Mouse (Mus musculus) myocyte (in vitro differentiated cells): Measurements from ENCODE around the gene Foxd4. TPM values are rescaled to one million over a fixed set of nuclear protein-coding genes. Genes with fewer than 3 reads are reported as not detected.

Source experiments
- H3K27me3 ChIP-seq: one replicate; pipeline ENCODE4 v1.6.1; 2011; ENCODE audit not compliant: control insufficient read depth, insufficient read depth, insufficient read length
- H3K36me3 ChIP-seq: one replicate; pipeline ENCODE4 v1.6.1; 2011; ENCODE audit not compliant: control insufficient read depth, insufficient read depth
- H3K4me2 ChIP-seq: one replicate; pipeline ENCODE4 v1.6.1; 2011; ENCODE audit warnings: low read depth, control low read depth
- H3K4me3 ChIP-seq: one replicate; pipeline ENCODE4 v1.5.1; 2011; ENCODE audit warnings: mild to moderate bottlenecking, control low read depth, moderate library complexity
- H3K79me2 ChIP-seq: one replicate; pipeline ENCODE4 v1.6.1; 2011; ENCODE audit not compliant: control insufficient read depth, insufficient read depth
- H3ac ChIP-seq: one replicate; pipeline ENCODE4 v1.6.1; 2011; ENCODE audit not compliant: control insufficient read depth, insufficient read length
- CEBPB ChIP-seq: IDR thresholded peaks from 2 replicates; pipeline ENCODE4 v1.6.1; 2011; ENCODE audit warnings: mild to moderate bottlenecking, moderate library complexity; ENCODE audit not compliant: poor library complexity, insufficient read depth, severe bottlenecking
- E2F4 ChIP-seq: IDR thresholded peaks from one replicate; pipeline ENCODE4 v1.6.1; 2011; ENCODE audit warnings: mild to moderate bottlenecking, control low read depth, moderate library complexity; ENCODE audit not compliant: insufficient read depth
- MAX ChIP-seq: IDR thresholded peaks from one replicate; pipeline ENCODE4 v1.6.1; 2011; ENCODE audit warnings: low read depth, mild to moderate bottlenecking, control low read depth
- MYOD1 ChIP-seq, 3 experiments: IDR thresholded peaks; one replicate each; pipeline ENCODE4 v1.6.1; 2011; ENCODE audit warnings: control low read depth in 2 of 3, low read depth in 2 of 3, mild to moderate bottlenecking in 2 of 3, moderate library complexity in 1 of 3; ENCODE audit not compliant: insufficient read length in 2 of 3, control insufficient read depth in 1 of 3
- MYOG ChIP-seq, 3 experiments: IDR thresholded peaks; one replicate each; pipeline ENCODE4 v1.6.1; 2011; ENCODE audit warnings: control low read depth in 2 of 3, low read depth in 2 of 3, mild to moderate bottlenecking in 2 of 3; ENCODE audit not compliant: insufficient read length in 2 of 3, control insufficient read depth in 1 of 3, insufficient read depth in 1 of 3
- POLR2A ChIP-seq: IDR thresholded peaks from one replicate; pipeline ENCODE4 v1.6.1; 2011; ENCODE audit warnings: low read depth, mild to moderate bottlenecking, control low read depth, moderate library complexity; ENCODE audit not compliant: insufficient read length
- POLR2AphosphoS2 ChIP-seq: IDR thresholded peaks from one replicate; pipeline ENCODE4 v1.6.1; 2011; ENCODE audit warnings: low read depth, control low read depth; ENCODE audit not compliant: insufficient read length
- REST ChIP-seq: IDR thresholded peaks from one replicate; pipeline ENCODE4 v1.6.1; 2011; ENCODE audit warnings: mild to moderate bottlenecking, control low read depth, moderate library complexity; ENCODE audit not compliant: insufficient read depth, insufficient read length
- SRF ChIP-seq: IDR thresholded peaks from one replicate; pipeline ENCODE4 v1.6.1; 2011; ENCODE audit warnings: low read depth; ENCODE audit not compliant: control insufficient read depth, insufficient read length
- TCF12 ChIP-seq: IDR thresholded peaks from one replicate; pipeline ENCODE4 v1.6.1; 2011; ENCODE audit warnings: mild to moderate bottlenecking, control low read depth; ENCODE audit not compliant: poor library complexity, insufficient read depth, severe bottlenecking
- TCF3 ChIP-seq: IDR thresholded peaks from one replicate; pipeline ENCODE4 v1.6.1; 2011; ENCODE audit warnings: low read depth, control low read depth; ENCODE audit not compliant: insufficient read length
- USF1 ChIP-seq: IDR thresholded peaks from one replicate; pipeline ENCODE4 v1.6.1; 2011; ENCODE audit warnings: low read depth, mild to moderate bottlenecking, control low read depth, moderate library complexity
- polyA plus RNA-seq: library from polyadenylated mRNA; unstranded; fragments of >200 nt; fragmentation: generic; extraction: Trizol; gene quantifications from one replicate; pipeline ENCODE4 v1.2.1, GENCODE M21; 2012; ENCODE audit warnings: missing spikeins

Foxd4 gene
- polyA plus RNA-seq, 1 experiment = not detected

DNA sequence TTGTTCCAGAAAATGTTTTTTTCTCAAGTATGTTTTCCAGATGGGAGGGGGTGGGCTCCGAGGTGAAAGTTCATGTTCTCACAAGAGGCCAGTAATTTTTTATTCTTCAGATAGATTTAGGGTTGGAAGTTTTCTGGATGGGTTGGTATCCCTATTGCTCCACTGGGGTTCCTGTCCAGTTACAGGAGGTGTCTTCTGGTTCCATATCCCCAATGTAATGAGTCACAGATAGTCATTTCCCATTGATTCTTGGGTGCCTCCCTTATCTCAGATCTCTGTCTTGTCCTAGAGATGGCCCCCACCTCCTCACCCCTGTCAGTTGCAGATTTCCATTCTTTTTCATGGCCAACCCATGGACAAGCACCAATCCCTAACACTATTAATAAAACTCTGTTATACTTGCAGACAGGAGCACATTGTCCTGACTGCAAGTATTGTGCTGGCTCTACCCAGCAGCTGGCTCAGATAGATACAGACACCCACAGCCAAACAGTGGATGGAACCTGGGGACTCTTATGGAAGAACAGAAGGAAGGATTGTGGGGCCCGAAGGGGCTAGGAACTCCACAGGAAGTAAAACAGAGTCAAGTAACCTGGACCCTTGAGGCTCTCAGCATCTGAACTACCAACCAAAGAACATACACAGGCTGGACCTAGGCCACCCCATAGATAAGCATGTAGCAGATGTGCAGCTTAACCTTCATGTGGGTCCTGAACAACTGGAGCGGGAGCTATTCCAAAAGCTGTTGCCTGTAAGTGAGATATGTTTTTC lies 7.6 kb upstream of the Foxd4 start:
- H3K4me3 ChIP-seq = no peak overlapping the region
- no peaks in the 10 kb centered on the region for H3K36me3 ChIP-seq
- no peaks in the 10 kb centered on the region for H3K79me2 ChIP-seq
- H3K4me2 ChIP-seq = no peak overlapping the region
- no peak for TF ChIP-seq MYOD1 (IDR thresholded peaks at IDR 0.05; ENCODE audit: control insufficient read depth in 1 of 3, insufficient read length in 2 of 3, low read depth in 2 of 3)
- TF ChIP-seq USF1 = no peak
- TF ChIP-seq SRF = no peak
- no peak for TF ChIP-seq TCF3
- no peak for TF ChIP-seq POLR2AphosphoS2
- no peak for TF ChIP-seq POLR2A
- no peak for TF ChIP-seq REST
- no peak for TF ChIP-seq MYOG (IDR thresholded peaks at IDR 0.05; ENCODE audit: control insufficient read depth in 1 of 3, insufficient read depth in 1 of 3, insufficient read length in 2 of 3, low read depth in 2 of 3)
- no peak for TF ChIP-seq E2F4
- TF ChIP-seq MAX = no peak
- TF ChIP-seq TCF12 = no peak
- TF ChIP-seq CEBPB = no peak
- no peak overlapping the region for H3ac ChIP-seq
- H3K27me3 ChIP-seq = no peaks in the 10 kb centered on the region

GRCm38 (mm10) chr19:24907655-24908054 lies 6.7 kb upstream of the Foxd4 start:
- TF ChIP-seq TCF12 (no peak), REST (no peak), E2F4 (no peak), POLR2A (no peak), TCF3 (no peak), USF1 (no peak), MYOG (IDR thresholded peaks at IDR 0.05; ENCODE audit: control insufficient read depth in 1 of 3, insufficient read depth in 1 of 3, insufficient read length in 2 of 3, low read depth in 2 of 3) (no peak), CEBPB (no peak), SRF (no peak), MYOD1 (IDR thresholded peaks at IDR 0.05; ENCODE audit: control insufficient read depth in 1 of 3, insufficient read length in 2 of 3, low read depth in 2 of 3) (no peak), POLR2AphosphoS2 (no peak), MAX (no peak)
- no peaks in the 10 kb centered on the region for H3K36me3 ChIP-seq
- H3K4me2 ChIP-seq = no peak overlapping the region
- H3K27me3 ChIP-seq = no peaks in the 10 kb centered on the region
- H3ac ChIP-seq = no peak overlapping the region
- H3K4me3 ChIP-seq = no peak overlapping the region
- H3K79me2 ChIP-seq = no peaks in the 10 kb centered on the region

DNA sequence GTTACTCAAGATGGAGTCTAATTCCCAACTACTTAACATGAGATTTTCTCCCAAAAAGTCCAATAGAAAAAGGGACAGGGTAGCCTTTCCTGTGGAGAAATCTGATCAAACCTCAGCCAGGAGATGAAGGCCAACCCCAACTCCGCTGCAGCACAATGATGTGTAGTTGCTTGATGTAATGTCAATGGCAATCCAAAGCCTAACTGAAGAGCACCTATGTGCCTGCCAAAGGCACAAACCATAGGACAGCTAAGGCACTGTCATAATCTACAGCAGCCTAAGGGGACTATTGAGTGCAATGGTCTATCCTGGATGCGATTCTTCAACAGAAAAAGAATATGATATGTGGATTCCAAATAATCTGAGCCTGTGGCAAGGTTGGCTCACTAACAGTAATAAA lies 1.8 kb upstream of the Foxd4 start:
- no peak overlapping the region for H3ac ChIP-seq
- no peak overlapping the region for H3K4me3 ChIP-seq
- no peaks in the 10 kb centered on the region for H3K36me3 ChIP-seq
- TF ChIP-seq REST = no peak
- TF ChIP-seq MYOG (IDR thresholded peaks at IDR 0.05; ENCODE audit: control insufficient read depth in 1 of 3, insufficient read depth in 1 of 3, insufficient read length in 2 of 3, low read depth in 2 of 3) = no peak
- TF ChIP-seq E2F4 = no peak
- no peak for TF ChIP-seq SRF
- TF ChIP-seq CEBPB = no peak
- TF ChIP-seq TCF12 = no peak
- TF ChIP-seq POLR2A = no peak
- TF ChIP-seq TCF3 = no peak
- no peak for TF ChIP-seq MYOD1 (IDR thresholded peaks at IDR 0.05; ENCODE audit: control insufficient read depth in 1 of 3, insufficient read length in 2 of 3, low read depth in 2 of 3)
- TF ChIP-seq POLR2AphosphoS2 = no peak
- no peak for TF ChIP-seq MAX
- no peak for TF ChIP-seq USF1
- no peaks in the 10 kb centered on the region for H3K79me2 ChIP-seq
- no peak overlapping the region for H3K4me2 ChIP-seq
- peaks cover 22% of the 10 kb centered on the region for H3K27me3 ChIP-seq

GRCm38 (mm10) chr19:24902256-24902655 lies 1.3 kb upstream of the Foxd4 start:
- Histone ChIP-seq H3K79me2 (no peaks in the 10 kb centered on the region), H3K4me2 (no peak overlapping the region), H3K27me3 (peaks cover 28% of the 10 kb centered on the region), H3ac (no peak overlapping the region), H3K4me3 (no peak overlapping the region), H3K36me3 (no peaks in the 10 kb centered on the region)
- TF ChIP-seq TCF3 (no peak), POLR2AphosphoS2 (no peak), MYOG (IDR thresholded peaks at IDR 0.05; ENCODE audit: control insufficient read depth in 1 of 3, insufficient read depth in 1 of 3, insufficient read length in 2 of 3, low read depth in 2 of 3) (no peak), MAX (no peak), TCF12 (no peak), SRF (no peak), USF1 (no peak), POLR2A (no peak), E2F4 (no peak), MYOD1 (IDR thresholded peaks at IDR 0.05; ENCODE audit: control insufficient read depth in 1 of 3, insufficient read length in 2 of 3, low read depth in 2 of 3) (no peak), REST (no peak), CEBPB (no peak)
